ENCODE assay signal across 1 mouse cellular context in genomic region chr2:20507832-20508723, GRCm38 (mm10).
A peak's percentile ranks its signal among the peaks of the same experiment; 100 is the strongest.
TF ChIP-seq lines count a peak whose summit lies in the region.

No protein-coding gene starts in this region.

TF ChIP-seq in CH12.LX, 34 proteins besides CTCF, POLR2A, EP300 and RAD21 (continued from another document):
- TF ChIP-seq BHLHE40 (IDR thresholded peaks at IDR 0.05; ENCODE audit: low read depth, low read length), result peak; percentile 50; the same call in 1 of the 2 replicates
